Mouse (Mus musculus): ENCODE data around the gene Smn1.
A peak's percentile ranks its signal among the peaks of the same experiment; 100 is the strongest.
"Not testable (repeated sequence)": the region's sequence is repeated elsewhere in the genome, so short reads cannot be mapped to it uniquely, and the experiment has no call there.

Smn1 gene

GRCm38 (mm10) chr13:100124423-100125257, at the start of gene Smn1:
Gene Smn1 (plus strand): TSS chr13:100124852.
- DNase-seq (ENCODE audit: extremely low spot score, low spot score): peak; percentile 92

GRCm38 (mm10) chr13:100098808-100099207, 25.8 kb upstream of the Smn1 start:
- DNase-seq (ENCODE audit: extremely low spot score, low spot score): no peak

- DNase-seq (ENCODE audit: extremely low spot score, low spot score): no peak
These were observed 21.5 kb upstream of the Smn1 start for GRCm38 (mm10) chr13:100103052-100103658.

GRCm38 (mm10) chr13:100103748-100104254, 20.9 kb upstream of the Smn1 start, which contains the start of gene Bdp1:
Gene Bdp1 (minus strand): TSS chr13:100104070.
- peak; percentile 98 for DNase-seq (ENCODE audit: extremely low spot score, low spot score)

- DNase-seq (ENCODE audit: extremely low spot score, low spot score): peak; percentile 84
These were observed 16.8 kb upstream of the Smn1 start, which contains the start of gene Serf1 for GRCm38 (mm10) chr13:100107652-100108472. Gene Serf1 (plus strand): TSS chr13:100108012.

- DNase-seq (ENCODE audit: extremely low spot score, low spot score): no peak
These were observed 12.3 kb upstream of the Smn1 start for GRCm38 (mm10) chr13:100112218-100112972.

- no peak for DNase-seq (ENCODE audit: extremely low spot score, low spot score)
These were observed 682 bp upstream of the Smn1 start for GRCm38 (mm10) chr13:100123970-100124369.

- no peak for DNase-seq (ENCODE audit: extremely low spot score, low spot score)
These were observed 599 bp downstream of the Smn1 start for GRCm38 (mm10) chr13:100125258-100125643.

- no peak for DNase-seq (ENCODE audit: extremely low spot score, low spot score)
These were observed 17.1 kb downstream of the Smn1 start for GRCm38 (mm10) chr13:100141646-100142314.

- no peak for DNase-seq (ENCODE audit: extremely low spot score, low spot score)
These were observed 28.0 kb downstream of the Smn1 start for GRCm38 (mm10) chr13:100152659-100153058.

- no peak for DNase-seq (ENCODE audit: extremely low spot score, low spot score)
These were observed 32.0 kb downstream of the Smn1 start for GRCm38 (mm10) chr13:100156624-100157023.

GRCm38 (mm10) chr13:100161171-100161870, 36.7 kb downstream of the Smn1 start:
- DNase-seq (ENCODE audit: extremely low spot score, low spot score): not testable (repeated sequence)

- not testable (repeated sequence) for DNase-seq (ENCODE audit: extremely low spot score, low spot score)
These were observed 37.8 kb downstream of the Smn1 start for GRCm38 (mm10) chr13:100162467-100162866.

- not testable (repeated sequence) for DNase-seq (ENCODE audit: extremely low spot score, low spot score)
These were observed 41.7 kb downstream of the Smn1 start for GRCm38 (mm10) chr13:100166378-100166777.

- DNase-seq (ENCODE audit: extremely low spot score, low spot score): not testable (repeated sequence)
These were observed 49.7 kb downstream of the Smn1 start for GRCm38 (mm10) chr13:100174360-100174759.

GRCm38 (mm10) chr13:100183111-100183510, 58.5 kb downstream of the Smn1 start:
- not testable (repeated sequence) for DNase-seq (ENCODE audit: extremely low spot score, low spot score)

Measured in neural tube, embryonic 10.5 days (tissue).